Comparison of ENCODE assay signal across 9 mouse cellular contexts in the genomic region with DNA sequence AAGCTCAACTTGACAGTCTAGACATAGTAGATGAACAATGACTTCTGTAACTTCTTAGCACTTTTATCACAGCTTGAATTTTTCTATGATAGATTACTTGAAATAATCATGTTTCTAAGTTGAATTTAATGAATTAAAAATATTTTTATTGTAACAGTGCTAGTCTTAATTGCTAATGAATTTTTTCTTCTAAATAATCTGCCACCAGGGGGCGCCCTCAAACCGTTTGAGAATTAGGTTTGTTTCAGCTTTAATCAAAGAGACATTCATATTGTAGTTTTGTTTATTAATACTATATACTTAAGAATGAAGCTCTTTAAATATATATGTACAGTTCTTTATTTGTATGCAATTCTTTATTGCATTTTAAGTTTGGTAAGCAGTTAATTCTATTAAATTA. TPM values are rescaled to one million over a fixed set of nuclear protein-coding genes. Genes with fewer than 3 reads are reported as not detected.
DNase-seq lines count a peak whose midpoint lies in the region; ATAC-seq lines count a peak whose summit lies in the region.
"Had no signal": no experiment of that assay in that cellular context is flagged by ENCODE, and none has a peak within 500 bp of the region (broad histone marks: within the 10 kb centered on the region; RNA-seq: fewer than 3 reads in every experiment).

No protein-coding gene starts in this region.

- H3K9ac ChIP-seq in hindbrain, embryonic 11.5 days (ENCODE audit: low read depth, low read length): no peak overlapping the region
- H3K9ac ChIP-seq in hindbrain, embryonic 13.5 days: no peak overlapping the region
- H3K9ac ChIP-seq in embryonic facial prominence, embryonic 14.5 days (ENCODE audit: low read depth, low read length): no peak overlapping the region
- H3K9ac ChIP-seq: limb, embryonic 13.5 days had no signal

- WGBS in hindbrain, embryonic 11.5 days: 1% methylated on average over 2 of the region's 2 CpGs
- WGBS in hindbrain, embryonic 13.5 days: 3% methylated on average over 2 of the region's 2 CpGs
- 2% methylated on average over 2 of the region's 2 CpGs for WGBS in embryonic facial prominence, embryonic 14.5 days

- DNase-seq in hindbrain, embryonic 11.5 days (ENCODE audit: low spot score): peak; percentile 87
- peak; percentile 32 to 43 for DNase-seq in CD8-positive naive resting alpha-beta T cell, adult 2 months (ENCODE audit: low read depth in 2 of 2, low spot score in 2 of 2)
- peak; percentile 20 for DNase-seq in adrenal gland, adult 2 months
- DNase-seq in embryonic facial prominence, embryonic 14.5 days (ENCODE audit: low spot score): peak; percentile 57
- DNase-seq in left cerebral cortex, adult 11 months (ENCODE audit: low spot score): peak; percentile 34
- DNase-seq in ovary, postnatal 14 days (ENCODE audit: low spot score): peak; percentile 44

- H3K27ac ChIP-seq in hindbrain, embryonic 11.5 days (ENCODE audit: low read depth, low read length): no peak overlapping the region
- H3K27ac ChIP-seq in hindbrain, embryonic 13.5 days: no peak overlapping the region
- no peak overlapping the region for H3K27ac ChIP-seq in embryonic facial prominence, embryonic 14.5 days (replicated peaks; ENCODE audit: low read depth, low read length)
- H3K27ac ChIP-seq: limb, embryonic 13.5 days had no signal

- no peak for ATAC-seq in hindbrain, embryonic 11.5 days (ENCODE audit: low FRiP score)
- no peak for ATAC-seq in hindbrain, embryonic 13.5 days (ENCODE audit: low FRiP score)
- ATAC-seq in embryonic facial prominence, embryonic 14.5 days (ENCODE audit: low read depth): no peak
- ATAC-seq in megakaryocyte, adult 5-6 weeks (ENCODE audit: poor library complexity, severe bottlenecking): no peak

- H3K36me3 ChIP-seq in hindbrain, embryonic 11.5 days (ENCODE audit: control insufficient read depth, insufficient read depth, low read length): no peaks in the 10 kb centered on the region
- peaks cover 7% of the 10 kb centered on the region; the same call in 1 of the 2 replicates for H3K36me3 ChIP-seq in hindbrain, embryonic 13.5 days
- peaks cover 8% of the 10 kb centered on the region; the same call in 1 of the 2 replicates for H3K36me3 ChIP-seq in embryonic facial prominence, embryonic 14.5 days (ENCODE audit: control insufficient read depth, insufficient read depth, low read length)

- no peaks in the 10 kb centered on the region for H3K9me3 ChIP-seq in hindbrain, embryonic 11.5 days (ENCODE audit: control insufficient read depth, low read length)
- no peaks in the 10 kb centered on the region for H3K9me3 ChIP-seq in hindbrain, embryonic 13.5 days
- no peaks in the 10 kb centered on the region for H3K9me3 ChIP-seq in embryonic facial prominence, embryonic 14.5 days (ENCODE audit: control insufficient read depth, low read length)
- H3K9me3 ChIP-seq: limb, embryonic 13.5 days had no signal

- no peak overlapping the region for H3K4me2 ChIP-seq in hindbrain, embryonic 11.5 days (replicated peaks; ENCODE audit: low read depth, low read length)
- H3K4me2 ChIP-seq in hindbrain, embryonic 13.5 days: no peak overlapping the region
- no peak overlapping the region for H3K4me2 ChIP-seq in embryonic facial prominence, embryonic 14.5 days (ENCODE audit: low read depth, low read length)
- H3K4me2 ChIP-seq: limb, embryonic 13.5 days had no signal

- H3K4me1 ChIP-seq in hindbrain, embryonic 11.5 days (replicated peaks; ENCODE audit: control insufficient read depth, insufficient read depth, low read length): no peaks in the 10 kb centered on the region
- no peaks in the 10 kb centered on the region for H3K4me1 ChIP-seq in hindbrain, embryonic 13.5 days (replicated peaks)
- no peaks in the 10 kb centered on the region for H3K4me1 ChIP-seq in embryonic facial prominence, embryonic 14.5 days (ENCODE audit: control insufficient read depth, insufficient read depth, low read length)
- H3K4me1 ChIP-seq: limb, embryonic 13.5 days had no signal

- H3K27me3 ChIP-seq in hindbrain, embryonic 11.5 days (ENCODE audit: control insufficient read depth, insufficient read depth, low read length): no peaks in the 10 kb centered on the region
- no peaks in the 10 kb centered on the region for H3K27me3 ChIP-seq in hindbrain, embryonic 13.5 days
- H3K27me3 ChIP-seq in embryonic facial prominence, embryonic 14.5 days (replicated peaks; ENCODE audit: control insufficient read depth, insufficient read depth, low read length): no peaks in the 10 kb centered on the region
- H3K27me3 ChIP-seq: limb, embryonic 13.5 days had no signal

- no peak overlapping the region for H3K4me3 ChIP-seq in hindbrain, embryonic 11.5 days (ENCODE audit: low read depth, low read length)
- H3K4me3 ChIP-seq in hindbrain, embryonic 13.5 days: no peak overlapping the region
- no peak overlapping the region for H3K4me3 ChIP-seq in embryonic facial prominence, embryonic 14.5 days (ENCODE audit: low read depth, low read length)
- H3K4me3 ChIP-seq: limb, embryonic 13.5 days had no signal

RNA-seq across cellular contexts. Expression of a gene that starts 27.2 kb away (rescaled TPM):
- 62.0 and 69.8 TPM in 2 replicates for polyA plus RNA-seq in hindbrain, embryonic 11.5 days (2014; fragmentation: Nextera tagmentation; extraction: Ambion mirVana)
- 36.7 and 38.6 TPM in 2 replicates for polyA plus RNA-seq in hindbrain, embryonic 13.5 days (2015; fragmentation: Nextera tagmentation; extraction: Ambion mirVana)
- total RNA-seq in adrenal gland, adult 2 months (2021): 10 to 100 TPM; 49.0 to 69.1 TPM
- polyA plus RNA-seq in adrenal gland, adult 2 months (2012; rRNA removed): 6.3 and 8.9 TPM in 2 replicates
- polyA plus RNA-seq in embryonic facial prominence, embryonic 14.5 days (2014; fragmentation: Nextera tagmentation; extraction: Ambion mirVana): 45.2 and 46.0 TPM in 2 replicates
- 34.7 and 37.1 TPM in 2 replicates for total RNA-seq in megakaryocyte, adult 5-6 weeks (2015)
- total RNA-seq in megakaryocyte, adult 5-6 weeks (2017): 80.2 and 97.7 TPM in 2 replicates

RNA-seq across cellular contexts. Expression of a gene that starts 27.3 kb away (rescaled TPM):
- 257 and 276 TPM in 2 replicates for polyA plus RNA-seq in hindbrain, embryonic 11.5 days (2014; fragmentation: Nextera tagmentation; extraction: Ambion mirVana)
- polyA plus RNA-seq in hindbrain, embryonic 13.5 days (2015; fragmentation: Nextera tagmentation; extraction: Ambion mirVana): 218 and 235 TPM in 2 replicates
- total RNA-seq in adrenal gland, adult 2 months (2021): 100 to 1,000 TPM; 150 to 152 TPM
- polyA plus RNA-seq in adrenal gland, adult 2 months (2012; rRNA removed): 165 TPM in 2 replicates
- polyA plus RNA-seq in embryonic facial prominence, embryonic 14.5 days (2014; fragmentation: Nextera tagmentation; extraction: Ambion mirVana): 298 and 302 TPM in 2 replicates
- total RNA-seq in megakaryocyte, adult 5-6 weeks (2015): 122 and 132 TPM in 2 replicates
- 88.3 and 104 TPM in 2 replicates for total RNA-seq in megakaryocyte, adult 5-6 weeks (2017)

Comparison
In these comparisons a context has a peak if more than half of its experiments do, and no peak if none do; other contexts are left out.
1. DNase-seq: peak in every context shown above with its lines; median percentile 87 in hindbrain, embryonic 11.5 days; 57 in embryonic facial prominence, embryonic 14.5 days; 44 in ovary, postnatal 14 days; 38 in CD8-positive naive resting alpha-beta T cell, adult 2 months; 34 in left cerebral cortex, adult 11 months; 20 in adrenal gland, adult 2 months.